Mouse (Mus musculus): ENCODE data around the gene Poc1a.

Gene Poc1a

GRCm38 (mm10) chr9:106368112-106368717 lies 87.4 kb downstream of the Poc1a start, which contains the start of gene Dusp7:
TSS of gene Dusp7 (plus strand) at chr9:106368632.
- DNase-seq (ENCODE audit: low spot score) = no peak

- DNase-seq (ENCODE audit: low spot score) = no peak
These were observed 88.1 kb downstream of the Poc1a start for GRCm38 (mm10) chr9:106368831-106369501.

- no peak for DNase-seq (ENCODE audit: low spot score)
These were observed 89.1 kb downstream of the Poc1a start for GRCm38 (mm10) chr9:106369801-106370485.

GRCm38 (mm10) chr9:106370620-106371383 lies 89.9 kb downstream of the Poc1a start:
- no peak for DNase-seq (ENCODE audit: low spot score)

GRCm38 (mm10) chr9:106371384-106371671 lies 90.5 kb downstream of the Poc1a start:
- no peak for DNase-seq (ENCODE audit: low spot score)

- no peak for DNase-seq (ENCODE audit: low spot score)
These were observed 90.9 kb downstream of the Poc1a start for GRCm38 (mm10) chr9:106371776-106372175.

GRCm38 (mm10) chr9:106372431-106373412 lies 91.9 kb downstream of the Poc1a start:
- DNase-seq (ENCODE audit: low spot score) = no peak

- no peak for DNase-seq (ENCODE audit: low spot score)
These were observed 93.1 kb downstream of the Poc1a start for GRCm38 (mm10) chr9:106373973-106374372.

GRCm38 (mm10) chr9:106377247-106377646 lies 96.4 kb downstream of the Poc1a start:
- DNase-seq (ENCODE audit: low spot score) = no peak

- DNase-seq (ENCODE audit: low spot score) = no peak
These were observed 97.2 kb downstream of the Poc1a start for GRCm38 (mm10) chr9:106378045-106378444.

GRCm38 (mm10) chr9:106378753-106379152 lies 97.9 kb downstream of the Poc1a start:
- DNase-seq (ENCODE audit: low spot score) = no peak

- no peak for DNase-seq (ENCODE audit: low spot score)
These were observed 105.5 kb downstream of the Poc1a start for GRCm38 (mm10) chr9:106386181-106386864.

- DNase-seq (ENCODE audit: low spot score) = no peak
These were observed 112.1 kb downstream of the Poc1a start for GRCm38 (mm10) chr9:106392828-106393527.

- DNase-seq (ENCODE audit: low spot score) = no peak
These were observed 112.7 kb downstream of the Poc1a start for GRCm38 (mm10) chr9:106393548-106393947.

GRCm38 (mm10) chr9:106394649-106395602 lies 114.1 kb downstream of the Poc1a start:
- no peak for DNase-seq (ENCODE audit: low spot score)

- no peak for DNase-seq (ENCODE audit: low spot score)
These were observed 116.9 kb downstream of the Poc1a start for GRCm38 (mm10) chr9:106397733-106398132.

- no peak for DNase-seq (ENCODE audit: low spot score)
These were observed 117.9 kb downstream of the Poc1a start for GRCm38 (mm10) chr9:106398667-106399311.

GRCm38 (mm10) chr9:106399808-106400207 lies 118.9 kb downstream of the Poc1a start:
- DNase-seq (ENCODE audit: low spot score) = no peak
